ENCODE assay signal across 8 mouse cellular contexts in genomic region chr6:146500771-146501170, GRCm38 (mm10). TPM values are rescaled to one million over a fixed set of nuclear protein-coding genes. Genes with fewer than 3 reads are reported as not detected.
DNase-seq lines count a peak whose midpoint lies in the region; ATAC-seq and TF ChIP-seq lines count a peak whose summit lies in the region.

No protein-coding gene starts in this region.

- no peaks in the 10 kb centered on the region for H3K9me3 ChIP-seq in erythroblast, embryonic 14.5 days (ENCODE audit: control insufficient read depth, low read length)
- no peaks in the 10 kb centered on the region for H3K9me3 ChIP-seq in liver, embryonic 13.5 days (replicated peaks)

- ATAC-seq in erythroblast, adult 5-6 weeks (replicated peaks; ENCODE audit: low FRiP score, poor library complexity, severe bottlenecking): no peak
- ATAC-seq in liver, embryonic 13.5 days (ENCODE audit: low read depth): no peak

- no peak for DNase-seq in thymus, adult 2 months
- no peak for DNase-seq in thymus, postnatal 25 days
- DNase-seq in liver, embryonic 13.5 days: no peak
- DNase-seq in cerebellum, postnatal 25 days: no peak
- DNase-seq in urinary bladder, postnatal 4 days (ENCODE audit: low spot score in 2 of 2): no peak
- DNase-seq in gastrocnemius, adult 18-20 months (ENCODE audit: low spot score): no peak

- H3K4me1 ChIP-seq in erythroblast, embryonic 14.5 days (ENCODE audit: control insufficient read depth): peaks cover 59% of the 10 kb centered on the region
- peaks cover 30% of the 10 kb centered on the region for H3K4me1 ChIP-seq in thymus, adult 2 months (replicated peaks; ENCODE audit: control insufficient read depth, insufficient read depth, low read length)
- peaks cover 27% of the 10 kb centered on the region for H3K4me1 ChIP-seq in liver, embryonic 13.5 days (replicated peaks)

- H3K36me3 ChIP-seq in erythroblast, embryonic 14.5 days (ENCODE audit: control insufficient read depth): no peaks in the 10 kb centered on the region
- H3K36me3 ChIP-seq in thymus, adult 2 months (ENCODE audit: control insufficient read depth, insufficient read depth, low read length): no peaks in the 10 kb centered on the region
- H3K36me3 ChIP-seq in liver, embryonic 13.5 days: no peaks in the 10 kb centered on the region

- H3K4me2 ChIP-seq in liver, embryonic 13.5 days: peak overlapping the region; percentile 83

- peak overlapping the region; percentile 69 for H3K4me3 ChIP-seq in erythroblast, embryonic 14.5 days (replicated peaks)
- H3K4me3 ChIP-seq in thymus, adult 2 months (ENCODE audit: control insufficient read depth, insufficient read depth, low read length): peak overlapping the region; percentile 82
- H3K4me3 ChIP-seq in liver, embryonic 13.5 days (replicated peaks): peak overlapping the region; percentile 65

- H3K9ac ChIP-seq in liver, embryonic 13.5 days: no peak overlapping the region

- WGBS in thymus, adult 2 months: 20% methylated on average over 5 of the region's 5 CpGs
- WGBS in liver, embryonic 13.5 days (ENCODE audit: insufficient replicate concordance): 43% methylated on average over 5 of the region's 5 CpGs

- H3K27me3 ChIP-seq in erythroblast, embryonic 14.5 days (ENCODE audit: control insufficient read depth): peaks cover 31% of the 10 kb centered on the region
- no peaks in the 10 kb centered on the region for H3K27me3 ChIP-seq in thymus, adult 2 months (ENCODE audit: control insufficient read depth, insufficient read depth, low read length)
- peaks cover 44% of the 10 kb centered on the region for H3K27me3 ChIP-seq in liver, embryonic 13.5 days

- TF ChIP-seq CTCF in thymus, adult 2 months (IDR thresholded peaks at IDR 0.05; ENCODE audit: borderline replicate concordance, control insufficient read depth, extremely low read depth, insufficient read depth, low read length, poor library complexity): no peak

- H3K27ac ChIP-seq in thymus, adult 2 months (ENCODE audit: control insufficient read depth, insufficient read depth, low read length): peak overlapping the region; percentile 82
- H3K27ac ChIP-seq in liver, embryonic 13.5 days: no peak overlapping the region

- no peak for TF ChIP-seq POLR2A in thymus, adult 2 months (IDR thresholded peaks at IDR 0.05; ENCODE audit: control insufficient read depth, extremely low read depth, insufficient read depth, low read length, poor library complexity)

RNA-seq across cellular contexts. Expression of gene Itpr2, which starts 1.3 kb away (rescaled TPM):
- 0.14 and 0.17 TPM in 2 replicates for polyA plus RNA-seq in erythroblast, embryonic 14.5 days (2012)
- total RNA-seq in erythroblast, adult 5-6 weeks (2015; ENCODE audit: low replicate concordance): 1.9 and 8.6 TPM in 2 replicates
- total RNA-seq in erythroblast, adult 5-6 weeks (2017; ENCODE audit: low replicate concordance): 8.1 and 8.4 TPM in 2 replicates
- polyA plus RNA-seq in thymus, adult 2 months (2012; rRNA removed): 60.3 and 61.8 TPM in 2 replicates
- 2.4 and 2.8 TPM in 2 replicates for polyA plus RNA-seq in liver, embryonic 13.5 days (2015; fragmentation: Nextera tagmentation; extraction: Ambion mirVana)
- total RNA-seq in gastrocnemius, adult 18-20 months (2021): 1 to 10 TPM; 5.4 to 7.2 TPM

Comparison
In these comparisons a context has a peak if more than half of its experiments do, and no peak if none do; other contexts are left out.
1. RNA of gene Itpr2, which starts 1.3 kb away (polyA plus RNA-seq): 60.3 to 61.8 TPM in thymus, adult 2 months; 2.4 to 2.8 TPM in liver, embryonic 13.5 days and 0.14 to 0.17 TPM in erythroblast, embryonic 14.5 days; every median in the first group is over 10 times any median in the second.
2. Peak in every context shown above with its lines, with median percentiles within 50 percentile points of each other: H3K4me3 ChIP-seq.